Mouse (Mus musculus): ENCODE measurements at regions not wholly inside any gene's neighbourhood (a gene's known extent, or its start where the extent isn't known, plus 50 kb on each side); places are given as distances from the start of the nearest gene placed in this dataset.
A peak's percentile ranks its signal among the peaks of the same experiment; 100 is the strongest.

- H3K4me1 ChIP-seq (ENCODE audit: insufficient read depth, low read depth, low read length): no peaks in the 10 kb centered on the region
- 67% methylated on average over 2 of the region's 2 CpGs for WGBS
- no peak overlapping the region for H3K4me3 ChIP-seq (ENCODE audit: low read depth, low read length)
- no peak for ATAC-seq
- no peak for DNase-seq (ENCODE audit: low spot score)
- H3K27me3 ChIP-seq (replicated peaks; ENCODE audit: insufficient read depth, low read length): no peaks in the 10 kb centered on the region
- no peaks in the 10 kb centered on the region for H3K36me3 ChIP-seq (ENCODE audit: insufficient read depth, low read length)
- H3K4me2 ChIP-seq (replicated peaks; ENCODE audit: low read depth, low read length): no peak overlapping the region
- no peak overlapping the region for H3K27ac ChIP-seq (ENCODE audit: low read length)
- no peak overlapping the region for H3K9ac ChIP-seq (replicated peaks; ENCODE audit: low read depth)
- TF ChIP-seq CTCF (IDR thresholded peaks at IDR 0.05) (no peak), EP300 (IDR thresholded peaks at IDR 0.05) (no peak)
- H3K9me3 ChIP-seq (ENCODE audit: low read length): no peaks in the 10 kb centered on the region
Observed at GRCm38 (mm10) chr14:71326521-71327105, 727.0 kb upstream of the Fam160b2 start.

- 40% methylated on average over 3 of the region's 3 CpGs for WGBS
- ATAC-seq (peak; percentile 61), DNase-seq (ENCODE audit: low spot score) (peak; percentile 62)
- no peaks in the 10 kb centered on the region for H3K27me3 ChIP-seq (replicated peaks; ENCODE audit: insufficient read depth, low read length)
- no peak overlapping the region for H3K27ac ChIP-seq (ENCODE audit: low read length)
- TF ChIP-seq CTCF (IDR thresholded peaks at IDR 0.05): no peak
- TF ChIP-seq EP300 (IDR thresholded peaks at IDR 0.05): no peak
- no peaks in the 10 kb centered on the region for H3K4me1 ChIP-seq (ENCODE audit: insufficient read depth, low read depth, low read length)
- H3K4me3 ChIP-seq (ENCODE audit: low read depth, low read length): no peak overlapping the region
- no peak overlapping the region for H3K9ac ChIP-seq (replicated peaks; ENCODE audit: low read depth)
- no peaks in the 10 kb centered on the region for H3K36me3 ChIP-seq (ENCODE audit: insufficient read depth, low read length)
- H3K9me3 ChIP-seq (ENCODE audit: low read length): no peaks in the 10 kb centered on the region
- no peak overlapping the region for H3K4me2 ChIP-seq (replicated peaks; ENCODE audit: low read depth, low read length)
Observed at GRCm38 (mm10) chr14:71315228-71315627, 715.6 kb upstream of the Fam160b2 start.

GRCm38 (mm10) chr14:71299755-71300154 lies 700.1 kb upstream of the Fam160b2 start:
- Histone ChIP-seq H3K27me3 (replicated peaks; ENCODE audit: insufficient read depth, low read length) (no peaks in the 10 kb centered on the region), H3K9ac (replicated peaks; ENCODE audit: low read depth) (no peak overlapping the region), H3K4me2 (replicated peaks; ENCODE audit: low read depth, low read length) (no peak overlapping the region), H3K4me3 (ENCODE audit: low read depth, low read length) (no peak overlapping the region), H3K36me3 (ENCODE audit: insufficient read depth, low read length) (no peaks in the 10 kb centered on the region), H3K4me1 (ENCODE audit: insufficient read depth, low read depth, low read length) (no peaks in the 10 kb centered on the region), H3K27ac (ENCODE audit: low read length) (no peak overlapping the region), H3K9me3 (ENCODE audit: low read length) (no peaks in the 10 kb centered on the region)
- no peak for TF ChIP-seq CTCF (IDR thresholded peaks at IDR 0.05)
- TF ChIP-seq EP300 (IDR thresholded peaks at IDR 0.05): no peak
- WGBS: 57% methylated on average over 6 of the region's 6 CpGs
- no peak for ATAC-seq
- DNase-seq (ENCODE audit: low spot score): no peak

GRCm38 (mm10) chr14:71281568-71281967 lies 681.9 kb upstream of the Fam160b2 start:
- H3K9me3 ChIP-seq (ENCODE audit: low read length): no peaks in the 10 kb centered on the region
- 83% methylated on average over 14 of the region's 14 CpGs for WGBS
- H3K27ac ChIP-seq (ENCODE audit: low read length): no peak overlapping the region
- TF ChIP-seq CTCF (IDR thresholded peaks at IDR 0.05) (no peak), EP300 (IDR thresholded peaks at IDR 0.05) (no peak)
- H3K27me3 ChIP-seq (replicated peaks; ENCODE audit: insufficient read depth, low read length): no peaks in the 10 kb centered on the region
- no peaks in the 10 kb centered on the region for H3K36me3 ChIP-seq (ENCODE audit: insufficient read depth, low read length)
- no peaks in the 10 kb centered on the region for H3K4me1 ChIP-seq (ENCODE audit: insufficient read depth, low read depth, low read length)
- H3K4me2 ChIP-seq (replicated peaks; ENCODE audit: low read depth, low read length): no peak overlapping the region
- H3K4me3 ChIP-seq (ENCODE audit: low read depth, low read length): no peak overlapping the region
- H3K9ac ChIP-seq (replicated peaks; ENCODE audit: low read depth): no peak overlapping the region
- no peak for ATAC-seq
- no peak for DNase-seq (ENCODE audit: low spot score)

GRCm38 (mm10) chr14:71276309-71276791 lies 676.7 kb upstream of the Fam160b2 start:
- no peaks in the 10 kb centered on the region for H3K27me3 ChIP-seq (replicated peaks; ENCODE audit: insufficient read depth, low read length)
- TF ChIP-seq EP300 (IDR thresholded peaks at IDR 0.05): no peak
- no peak for TF ChIP-seq CTCF (IDR thresholded peaks at IDR 0.05)
- H3K36me3 ChIP-seq (ENCODE audit: insufficient read depth, low read length): no peaks in the 10 kb centered on the region
- H3K9ac ChIP-seq (replicated peaks; ENCODE audit: low read depth): no peak overlapping the region
- no peaks in the 10 kb centered on the region for H3K4me1 ChIP-seq (ENCODE audit: insufficient read depth, low read depth, low read length)
- WGBS: 32% methylated on average over 12 of the region's 12 CpGs
- no peak for ATAC-seq
- no peaks in the 10 kb centered on the region for H3K9me3 ChIP-seq (ENCODE audit: low read length)
- H3K27ac ChIP-seq (ENCODE audit: low read length): no peak overlapping the region
- peak; percentile 29 for DNase-seq (ENCODE audit: low spot score)
- no peak overlapping the region for H3K4me3 ChIP-seq (ENCODE audit: low read depth, low read length)
- no peak overlapping the region; the same call in 1 of the 2 replicates for H3K4me2 ChIP-seq (replicated peaks; ENCODE audit: low read depth, low read length)

- H3K4me3 ChIP-seq (ENCODE audit: low read depth, low read length): no peak overlapping the region
- no peak overlapping the region for H3K4me2 ChIP-seq (replicated peaks; ENCODE audit: low read depth, low read length)
- no peaks in the 10 kb centered on the region for H3K36me3 ChIP-seq (ENCODE audit: insufficient read depth, low read length)
- H3K27me3 ChIP-seq (replicated peaks; ENCODE audit: insufficient read depth, low read length): no peaks in the 10 kb centered on the region
- no peak overlapping the region for H3K27ac ChIP-seq (ENCODE audit: low read length)
- TF ChIP-seq CTCF (IDR thresholded peaks at IDR 0.05): no peak
- no peak for TF ChIP-seq EP300 (IDR thresholded peaks at IDR 0.05)
- H3K9ac ChIP-seq (replicated peaks; ENCODE audit: low read depth): no peak overlapping the region
- H3K9me3 ChIP-seq (ENCODE audit: low read length): no peaks in the 10 kb centered on the region
- no peak for DNase-seq (ENCODE audit: low spot score)
- no peak for ATAC-seq
- 70% methylated on average over 2 of the region's 2 CpGs for WGBS
- no peaks in the 10 kb centered on the region for H3K4me1 ChIP-seq (ENCODE audit: insufficient read depth, low read depth, low read length)
Observed at GRCm38 (mm10) chr14:71272470-71272869, 672.8 kb upstream of the Fam160b2 start.

- Histone ChIP-seq H3K4me1 (ENCODE audit: insufficient read depth, low read depth, low read length) (no peaks in the 10 kb centered on the region), H3K4me2 (replicated peaks; ENCODE audit: low read depth, low read length) (no peak overlapping the region), H3K36me3 (ENCODE audit: insufficient read depth, low read length) (no peaks in the 10 kb centered on the region), H3K4me3 (ENCODE audit: low read depth, low read length) (no peak overlapping the region), H3K9me3 (ENCODE audit: low read length) (no peaks in the 10 kb centered on the region), H3K9ac (replicated peaks; ENCODE audit: low read depth) (no peak overlapping the region), H3K27ac (ENCODE audit: low read length) (no peak overlapping the region), H3K27me3 (replicated peaks; ENCODE audit: insufficient read depth, low read length) (no peaks in the 10 kb centered on the region)
- TF ChIP-seq CTCF (IDR thresholded peaks at IDR 0.05): no peak
- TF ChIP-seq EP300 (IDR thresholded peaks at IDR 0.05): no peak
- 82% methylated on average over 4 of the region's 4 CpGs for WGBS
- DNase-seq (ENCODE audit: low spot score) (no peak), ATAC-seq (no peak)
Observed at GRCm38 (mm10) chr14:71257650-71258049, 658.0 kb upstream of the Fam160b2 start.

Measured in lung, postnatal 0 days (tissue).